Mouse (Mus musculus) megakaryocyte, embryonic 14.5 days (primary cell): ENCODE results near the gene Cd7.

Source experiments
- FLI1 ChIP-seq: IDR thresholded peaks from 2 replicates; pipeline ENCODE4 v1.6.1; 2012; ENCODE audit warnings: low read length, inconsistent platforms, mixed read lengths
- GATA1 ChIP-seq: IDR thresholded peaks from 3 replicates; pipeline ENCODE4 v1.6.1; 2012; ENCODE audit warnings: mixed read lengths, low read length, inconsistent platforms, borderline replicate concordance

GRCm38 (mm10) chr11:121059471-121059870 is 20.3 kb upstream of the Cd7 start:
- TF ChIP-seq FLI1: no peak
- no peak for TF ChIP-seq GATA1
